Mouse (Mus musculus) G1E (cell line): ENCODE data around the gene Tubgcp4.

Experiments used
- CTCF ChIP-seq: IDR thresholded peaks from 2 replicates; pipeline ENCODE4 v1.5.1; 2012; ENCODE audit warnings: low read depth, low read length, inconsistent platforms, mixed read lengths
- GATA1 ChIP-seq: IDR thresholded peaks from 2 replicates; pipeline ENCODE4 v1.6.1; 2012; ENCODE audit warnings: borderline replicate concordance, low read length, inconsistent platforms, mixed read lengths
- POLR2AphosphoS5 ChIP-seq: IDR thresholded peaks from 2 replicates; pipeline ENCODE4 v1.6.1; 2012; ENCODE audit warnings: low read depth, low read length, inconsistent platforms; ENCODE audit not compliant: insufficient replicate concordance
- TAL1 ChIP-seq: conservative IDR thresholded peaks from 2 replicates; pipeline ENCODE4 v1.6.1; 2012; ENCODE audit warnings: low read depth, low read length, inconsistent platforms, mixed read lengths

GRCm38 (mm10) chr2:121228135-121228534, 57.7 kb downstream of the Tubgcp4 start:
- TF ChIP-seq CTCF: no peak
- TF ChIP-seq GATA1: no peak
- no peak for TF ChIP-seq POLR2AphosphoS5
- TF ChIP-seq TAL1: no peak
